Mouse (Mus musculus): Measurements from ENCODE around the gene Pgp.

- TF ChIP-seq POLR2A (IDR thresholded peaks at IDR 0.05; ENCODE audit: low read depth, low read length) (no peak), CTCF (IDR thresholded peaks at IDR 0.05; ENCODE audit: extremely low read depth, insufficient read depth, insufficient read length, insufficient replicate concordance) (no peak)
Measured at GRCm38 (mm10) chr17:24507806-24508460, 37.7 kb downstream of the Pgp start.
